Mouse (Mus musculus) intestine, postnatal 0 days (tissue): ENCODE results near the gene C530008M17Rik. TPM values are rescaled to one million over a fixed set of nuclear protein-coding genes. Genes with fewer than 3 reads are reported as not detected.
A peak's percentile ranks its signal among the peaks of the same experiment; 100 is the strongest.

Experiments used
- ATAC-seq: fragments of 200-750 bp; cut with Nextera tagmentation; 2 replicates; pipeline ENCODE4 v1.8.0; 2017; ENCODE audit warnings: mild to moderate bottlenecking, moderate TSS enrichment, moderate library complexity
- H3K27ac ChIP-seq: fragments of 300-500 bp; sonication (generic); 2 replicates; pipeline ENCODE4 v1.5.1; 2014; ENCODE audit warnings: mild to moderate bottlenecking, low read depth, low read length, moderate library complexity
- H3K27me3 ChIP-seq: fragments of 300-500 bp; sonication (generic); replicated peaks from 2 replicates; pipeline ENCODE4 v1.6.1; 2014; ENCODE audit warnings: low read length, mixed read lengths; ENCODE audit not compliant: control insufficient read depth, insufficient read depth
- H3K36me3 ChIP-seq: fragments of 300-500 bp; sonication (generic); 2 replicates; pipeline ENCODE4 v1.6.1; 2014; ENCODE audit warnings: mild to moderate bottlenecking, moderate library complexity; ENCODE audit not compliant: control insufficient read depth, insufficient read depth
- H3K4me1 ChIP-seq: fragments of 300-500 bp; sonication (generic); replicated peaks from 2 replicates; pipeline ENCODE4 v1.6.1; 2014; ENCODE audit warnings: antibody characterized with exemption, low read length, mixed read lengths; ENCODE audit not compliant: control insufficient read depth, insufficient read depth
- H3K4me2 ChIP-seq: fragments of 300-500 bp; sonication (generic); replicated peaks from 2 replicates; pipeline ENCODE4 v1.6.1; 2014; ENCODE audit warnings: low read depth, mild to moderate bottlenecking, moderate library complexity
- H3K4me3 ChIP-seq: fragments of 300-500 bp; sonication (generic); 2 replicates; pipeline ENCODE4 v1.5.1; 2014; ENCODE audit warnings: low read depth, low read length
- H3K9ac ChIP-seq: fragments of 300-500 bp; sonication (generic); 2 replicates; pipeline ENCODE4 v1.6.1; 2014; ENCODE audit warnings: mild to moderate bottlenecking, low read depth, low read length
- H3K9me3 ChIP-seq: fragments of 300-500 bp; sonication (generic); 2 replicates; pipeline ENCODE4 v1.6.1; 2016; ENCODE audit warnings: mixed run types; ENCODE audit not compliant: control insufficient read depth
- CTCF ChIP-seq: sonication (generic); IDR thresholded peaks from 2 replicates; pipeline ENCODE4 v1.5.1; 2016; ENCODE audit warnings: low read depth, mild to moderate bottlenecking, control low read depth, antibody characterized with exemption, moderate library complexity
- WGBS: fragments of 180-500 bp; shearing (Covaris S2); extraction: QIAGEN DNeasy Blood & Tissue Kit; methylation state at CpG from one replicate; pipeline ENCODE4 v1.1.7; 2014; 5-methylcytosine and 5-hydroxymethylcytosine counted together
- polyA plus RNA-seq: library from polyadenylated mRNA; unstranded; fragments of >200 nt; fragmentation: Nextera tagmentation; extraction: Ambion mirVana; gene quantifications from 2 replicates; pipeline ENCODE4 v1.2.1, GENCODE M21; 2015

The C530008M17Rik gene
- polyA plus RNA-seq, 1 experiment from 2014 or later: 15.3 TPM

- no peak for TF ChIP-seq CTCF
- peak; percentile 89 for ATAC-seq
- Histone ChIP-seq H3K36me3 (no peaks in the 10 kb centered on the region), H3K27me3 (no peaks in the 10 kb centered on the region), H3K9me3 (no peaks in the 10 kb centered on the region), H3K4me3 (no peak overlapping the region), H3K4me1 (no peaks in the 10 kb centered on the region), H3K27ac (peak overlapping the region; percentile 21; the same call in 1 of the 2 replicates), H3K9ac (no peak overlapping the region), H3K4me2 (peak overlapping the region; percentile 10; the same call in 1 of the 2 replicates)
- WGBS: 39% methylated on average over 5 of the region's 5 CpGs
These were observed 12.2 kb downstream of the C530008M17Rik start for GRCm38 (mm10) chr5:76668547-76668946.

DNA sequence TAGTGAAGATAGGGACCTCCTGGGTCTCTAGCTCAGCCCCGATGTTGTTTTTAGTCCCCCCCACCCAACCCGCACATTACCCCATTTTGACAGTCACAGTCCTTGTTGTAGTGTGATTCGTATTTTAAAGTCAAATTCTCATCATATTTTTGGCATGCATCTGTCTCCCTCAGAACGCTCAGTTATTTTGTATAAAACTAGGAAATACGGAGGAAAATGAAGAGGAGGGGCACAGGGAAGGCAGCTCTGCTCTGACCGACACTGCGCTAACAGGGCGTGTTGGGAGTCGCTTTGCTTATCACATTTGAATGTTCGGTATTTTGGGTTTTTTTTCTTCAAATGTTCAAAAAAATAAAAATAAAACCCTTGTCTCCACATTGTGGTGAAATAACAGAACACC, 13.9 kb downstream of the C530008M17Rik start:
- Histone ChIP-seq H3K36me3 (no peaks in the 10 kb centered on the region), H3K4me3 (no peak overlapping the region), H3K4me1 (no peaks in the 10 kb centered on the region), H3K27ac (no peak overlapping the region), H3K4me2 (no peak overlapping the region), H3K27me3 (no peaks in the 10 kb centered on the region), H3K9ac (no peak overlapping the region), H3K9me3 (no peaks in the 10 kb centered on the region)
- ATAC-seq: no peak
- WGBS: 91% methylated on average over 10 of the region's 10 CpGs
- no peak for TF ChIP-seq CTCF

GRCm38 (mm10) chr5:76674022-76674653, 17.8 kb downstream of the C530008M17Rik start:
- WGBS: 83% methylated on average over 5 of the region's 5 CpGs
- Histone ChIP-seq H3K9me3 (no peaks in the 10 kb centered on the region), H3K36me3 (no peaks in the 10 kb centered on the region), H3K9ac (no peak overlapping the region), H3K4me2 (no peak overlapping the region), H3K4me1 (no peaks in the 10 kb centered on the region; the same call in 1 of the 2 replicates), H3K27ac (no peak overlapping the region), H3K27me3 (no peaks in the 10 kb centered on the region), H3K4me3 (no peak overlapping the region)
- peak; percentile 51; the same call in 1 of the 2 replicates for ATAC-seq
- no peak for TF ChIP-seq CTCF

GRCm38 (mm10) chr5:76675369-76675768, 19.1 kb downstream of the C530008M17Rik start:
- 62% methylated on average over 4 of the region's 4 CpGs for WGBS
- no peaks in the 10 kb centered on the region; the same call in 1 of the 2 replicates for H3K4me1 ChIP-seq
- no peaks in the 10 kb centered on the region for H3K9me3 ChIP-seq
- no peak overlapping the region for H3K27ac ChIP-seq
- no peak overlapping the region for H3K4me2 ChIP-seq
- no peak overlapping the region for H3K4me3 ChIP-seq
- TF ChIP-seq CTCF: no peak
- H3K9ac ChIP-seq: no peak overlapping the region
- no peak for ATAC-seq
- no peaks in the 10 kb centered on the region for H3K36me3 ChIP-seq
- no peaks in the 10 kb centered on the region for H3K27me3 ChIP-seq

DNA sequence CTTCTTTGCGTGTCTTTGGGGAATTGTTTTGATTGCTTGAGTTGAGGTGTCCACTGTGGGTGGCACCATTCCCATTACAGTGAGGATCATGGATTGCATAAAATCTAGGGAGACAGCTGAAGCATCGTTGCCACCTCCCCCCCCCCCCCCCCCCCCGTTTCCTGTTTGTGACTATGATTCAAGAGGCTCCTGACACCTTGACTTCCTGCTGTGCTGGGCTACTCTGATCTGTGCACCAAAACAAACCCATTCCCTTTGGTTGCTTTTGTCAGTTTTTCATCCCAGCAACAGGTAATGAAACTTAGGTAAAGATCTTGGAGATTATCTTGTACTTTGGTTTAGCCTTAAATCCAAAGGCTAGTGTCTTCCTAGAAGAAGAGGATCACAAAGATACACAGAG, 24.6 kb downstream of the C530008M17Rik start:
- Histone ChIP-seq H3K9ac (no peak overlapping the region), H3K4me3 (no peak overlapping the region), H3K9me3 (no peaks in the 10 kb centered on the region), H3K27me3 (no peaks in the 10 kb centered on the region), H3K4me2 (no peak overlapping the region), H3K36me3 (no peaks in the 10 kb centered on the region), H3K4me1 (peaks cover 5% of the 10 kb centered on the region; the same call in 1 of the 2 replicates), H3K27ac (no peak overlapping the region)
- TF ChIP-seq CTCF: no peak
- ATAC-seq: no peak
- WGBS: 87% methylated on average over 3 of the region's 3 CpGs

DNA sequence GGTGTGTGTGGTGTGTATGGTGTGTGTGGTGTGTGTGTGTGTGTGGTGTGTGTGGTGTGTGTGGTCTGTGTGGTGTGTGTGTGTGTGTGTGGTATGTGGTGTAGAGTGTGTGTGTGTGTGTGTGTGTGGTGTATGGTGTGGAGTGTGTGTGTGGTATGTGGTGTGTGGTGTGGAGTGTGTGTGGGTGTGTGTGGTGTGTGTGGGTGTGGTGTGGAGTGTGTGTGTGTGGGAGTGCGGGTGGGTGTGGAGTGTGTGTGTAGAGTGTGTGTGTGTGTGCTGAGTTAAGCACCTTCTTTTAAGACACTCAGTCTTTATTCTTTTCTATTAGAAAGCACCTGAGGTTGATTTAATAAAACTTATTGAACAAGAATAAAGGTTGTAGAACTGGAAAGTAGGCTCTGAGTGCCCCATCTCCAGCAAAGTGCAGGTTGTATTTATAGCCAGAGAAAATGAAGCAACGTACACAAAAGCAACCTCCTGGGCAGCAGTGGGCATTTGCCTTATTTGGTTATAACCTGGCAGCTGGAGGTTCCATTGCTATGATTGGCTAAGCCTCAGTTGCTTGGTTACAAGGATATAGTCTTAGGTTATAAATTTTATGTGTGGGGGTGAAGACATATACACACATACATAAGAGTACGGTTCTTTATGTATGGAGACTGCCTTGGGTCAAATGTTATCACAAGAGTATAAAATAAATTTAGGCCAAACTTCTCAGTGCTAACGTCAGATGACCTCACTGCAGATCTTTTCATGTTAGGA, 25.8 kb downstream of the C530008M17Rik start:
- Histone ChIP-seq H3K36me3 (no peaks in the 10 kb centered on the region), H3K9me3 (no peaks in the 10 kb centered on the region), H3K9ac (no peak overlapping the region), H3K4me2 (no peak overlapping the region), H3K27me3 (no peaks in the 10 kb centered on the region), H3K4me1 (peaks cover 5% of the 10 kb centered on the region; the same call in 1 of the 2 replicates), H3K27ac (no peak overlapping the region), H3K4me3 (no peak overlapping the region)
- 52% methylated on average over 4 of the region's 4 CpGs for WGBS
- TF ChIP-seq CTCF: no peak
- ATAC-seq: no peak
